Mouse (Mus musculus): Measurements from ENCODE around the gene Ntm.

DNA sequence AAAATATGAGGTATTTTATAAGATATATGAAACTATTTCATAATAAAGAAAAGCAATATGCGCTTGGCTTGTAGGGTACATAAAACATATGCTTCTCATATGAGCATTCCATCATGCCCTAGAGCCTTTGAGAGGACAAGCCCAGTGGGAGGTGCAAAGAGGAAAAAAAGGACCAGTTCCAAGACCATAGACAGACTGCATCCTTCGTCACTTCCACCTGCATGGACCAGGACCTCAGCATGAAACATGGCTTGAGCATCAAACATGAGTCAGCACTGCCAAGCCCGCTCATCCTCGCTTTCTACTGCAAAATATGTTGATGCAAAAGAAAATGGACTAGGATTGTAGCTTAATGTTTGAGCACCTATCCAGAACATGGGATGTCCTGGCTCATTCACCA is 569.8 kb downstream of the Ntm start:
- TF ChIP-seq POLR2A (IDR thresholded peaks at IDR 0.05; ENCODE audit: borderline replicate concordance, extremely low read depth, insufficient read depth, insufficient read length, poor library complexity, severe bottlenecking) (no peak), CTCF (IDR thresholded peaks at IDR 0.05; ENCODE audit: borderline replicate concordance, extremely low read depth, insufficient read depth, insufficient read length) (no peak)
